Mouse (Mus musculus): ENCODE measurements around the gene Gstm4.

DNA sequence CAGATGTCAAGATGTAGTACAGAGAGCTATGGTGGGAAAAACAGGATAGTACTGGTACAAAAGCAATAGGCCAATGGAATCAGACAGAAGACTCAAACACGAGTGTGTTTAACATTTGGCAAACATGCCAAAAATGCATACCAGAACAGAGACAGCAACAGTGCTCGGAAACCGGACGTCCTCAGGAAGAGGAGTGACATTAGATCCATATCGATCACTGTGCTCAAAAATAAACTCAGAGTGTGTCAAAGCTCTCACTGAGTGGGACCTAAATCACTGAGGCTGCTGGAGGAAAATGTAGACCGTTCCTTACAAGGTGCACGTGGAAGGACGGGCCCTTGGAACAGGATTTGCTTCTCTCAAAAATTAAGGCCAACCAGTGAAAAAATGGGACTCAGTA is 42.7 kb downstream of the Gstm4 start:
- no peak for TF ChIP-seq POLR2A (IDR thresholded peaks at IDR 0.05; ENCODE audit: extremely low read depth, insufficient read depth, low read length)
- no peak for TF ChIP-seq CTCF (IDR thresholded peaks at IDR 0.05; ENCODE audit: extremely low read depth, insufficient read depth, low read length)

All from cortical plate, adult 2 months (tissue).